Mouse (Mus musculus): Measurements from ENCODE around the gene Rpn1. TPM values are rescaled to one million over a fixed set of nuclear protein-coding genes. Genes with fewer than 3 reads are reported as not detected.
"Not testable (repeated sequence)": the region's sequence is repeated elsewhere in the genome, so short reads cannot be mapped to it uniquely, and the experiment has no call there.

Rpn1 gene
- polyA plus RNA-seq, 1 experiment = 250 TPM

GRCm38 (mm10) chr6:88120813-88121212 lies 36.5 kb downstream of the Rpn1 start:
- no peak for DNase-seq (ENCODE audit: low read depth)

- DNase-seq (ENCODE audit: low read depth) = no peak
Measured at GRCm38 (mm10) chr6:88121781-88122180, 37.5 kb downstream of the Rpn1 start.

- no peak for DNase-seq (ENCODE audit: low read depth)
Measured at GRCm38 (mm10) chr6:88123150-88123857, 39.0 kb downstream of the Rpn1 start.

- DNase-seq (ENCODE audit: low read depth) = no peak
Measured at GRCm38 (mm10) chr6:88123858-88124261, 39.6 kb downstream of the Rpn1 start.

GRCm38 (mm10) chr6:88124551-88124950 lies 40.3 kb downstream of the Rpn1 start:
- no peak for DNase-seq (ENCODE audit: low read depth)

- not testable (repeated sequence) for DNase-seq (ENCODE audit: low read depth)
Measured at GRCm38 (mm10) chr6:88125815-88126214, 41.5 kb downstream of the Rpn1 start.

- DNase-seq (ENCODE audit: low read depth) = no peak
Measured at GRCm38 (mm10) chr6:88131521-88131920, 47.2 kb downstream of the Rpn1 start.

- no peak for DNase-seq (ENCODE audit: low read depth)
Measured at GRCm38 (mm10) chr6:88132051-88132450, 47.8 kb downstream of the Rpn1 start.

GRCm38 (mm10) chr6:88133061-88133460 lies 48.8 kb downstream of the Rpn1 start:
- DNase-seq (ENCODE audit: low read depth) = no peak

- no peak for DNase-seq (ENCODE audit: low read depth)
Measured at GRCm38 (mm10) chr6:88133878-88134277, 49.6 kb downstream of the Rpn1 start.

- DNase-seq (ENCODE audit: low read depth) = no peak
Measured at GRCm38 (mm10) chr6:88136201-88136631, 51.9 kb downstream of the Rpn1 start.

GRCm38 (mm10) chr6:88138485-88138884 lies 54.2 kb downstream of the Rpn1 start:
- no peak for DNase-seq (ENCODE audit: low read depth)

GRCm38 (mm10) chr6:88140264-88140663 lies 56.0 kb downstream of the Rpn1 start:
- no peak for DNase-seq (ENCODE audit: low read depth)

- no peak for DNase-seq (ENCODE audit: low read depth)
Measured at GRCm38 (mm10) chr6:88145793-88146192, 61.5 kb downstream of the Rpn1 start.

GRCm38 (mm10) chr6:88146576-88146975 lies 62.3 kb downstream of the Rpn1 start:
- DNase-seq (ENCODE audit: low read depth) = no peak

GRCm38 (mm10) chr6:88147411-88148003 lies 63.2 kb downstream of the Rpn1 start:
- no peak for DNase-seq (ENCODE audit: low read depth)

GRCm38 (mm10) chr6:88151335-88151734 lies 67.1 kb downstream of the Rpn1 start:
- no peak for DNase-seq (ENCODE audit: low read depth)

- DNase-seq (ENCODE audit: low read depth) = no peak
Measured at GRCm38 (mm10) chr6:88152127-88152705, 67.9 kb downstream of the Rpn1 start.

- no peak for DNase-seq (ENCODE audit: low read depth)
Measured at GRCm38 (mm10) chr6:88152979-88153378, 68.7 kb downstream of the Rpn1 start.

All from gonadal fat pad, adult 2 months (tissue).